Mouse (Mus musculus) adrenal gland, postnatal 10 days (tissue): Measurements from ENCODE around the gene Map3k13. TPM values are rescaled to one million over a fixed set of nuclear protein-coding genes. Genes with fewer than 3 reads are reported as not detected.
"Not testable (repeated sequence)": the region's sequence is repeated elsewhere in the genome, so short reads cannot be mapped to it uniquely, and the experiment has no call there.

Experiments used
- DNase-seq: peaks from one replicate; pipeline ENCODE4 v3.0.0; 2021; ENCODE audit warnings: mixed read lengths
- total RNA-seq, 2 experiments: library from RNA; stranded (reverse); gene quantifications; 2 replicates each; pipeline ENCODE4 v1.2.3; 2021

Map3k13 gene
- total RNA-seq, 2 experiments from 2014 or later = 1.6 to 1.7 TPM

GRCm38 (mm10) chr16:21807786-21808185, 13.6 kb downstream of the Map3k13 start:
- DNase-seq = not testable (repeated sequence)

GRCm38 (mm10) chr16:21813164-21813834, 19.2 kb downstream of the Map3k13 start:
- no peak for DNase-seq

- DNase-seq = peak; percentile 56
These were observed 20.9 kb downstream of the Map3k13 start for GRCm38 (mm10) chr16:21814861-21815668.

GRCm38 (mm10) chr16:21815669-21816010, 21.5 kb downstream of the Map3k13 start:
- DNase-seq = no peak

GRCm38 (mm10) chr16:21818132-21818531, 24.0 kb downstream of the Map3k13 start:
- peak; percentile 74 for DNase-seq

GRCm38 (mm10) chr16:21818629-21819028, 24.5 kb downstream of the Map3k13 start:
- DNase-seq = peak; percentile 47

GRCm38 (mm10) chr16:21825612-21826031, 31.5 kb downstream of the Map3k13 start:
- DNase-seq = no peak

GRCm38 (mm10) chr16:21827153-21827552, 33.0 kb downstream of the Map3k13 start:
- no peak for DNase-seq

- DNase-seq = no peak
These were observed 33.4 kb downstream of the Map3k13 start for GRCm38 (mm10) chr16:21827581-21827980.

GRCm38 (mm10) chr16:21829711-21830110, 35.6 kb downstream of the Map3k13 start:
- no peak for DNase-seq

- DNase-seq = no peak
These were observed 36.6 kb downstream of the Map3k13 start for GRCm38 (mm10) chr16:21830784-21831183.

GRCm38 (mm10) chr16:21831764-21832163, 37.6 kb downstream of the Map3k13 start:
- DNase-seq = no peak

GRCm38 (mm10) chr16:21833469-21833868, 39.3 kb downstream of the Map3k13 start:
- DNase-seq = no peak

GRCm38 (mm10) chr16:21833970-21834369, 39.8 kb downstream of the Map3k13 start:
- no peak for DNase-seq

- DNase-seq = no peak
These were observed 40.9 kb downstream of the Map3k13 start for GRCm38 (mm10) chr16:21834866-21835583.

- DNase-seq = no peak
These were observed 41.4 kb downstream of the Map3k13 start for GRCm38 (mm10) chr16:21835584-21835931.

- DNase-seq = no peak
These were observed 42.3 kb downstream of the Map3k13 start for GRCm38 (mm10) chr16:21836311-21837072.

- DNase-seq = no peak
These were observed 43.5 kb downstream of the Map3k13 start for GRCm38 (mm10) chr16:21837694-21838093.

- peak; percentile 71 for DNase-seq
These were observed 51.9 kb downstream of the Map3k13 start for GRCm38 (mm10) chr16:21845800-21846671.

- no peak for DNase-seq
These were observed 54.3 kb downstream of the Map3k13 start for GRCm38 (mm10) chr16:21848444-21848843.

GRCm38 (mm10) chr16:21848847-21849246, 54.7 kb downstream of the Map3k13 start:
- no peak for DNase-seq
